Mouse (Mus musculus): ENCODE measurements around the gene Unc13c. TPM values are rescaled to one million over a fixed set of nuclear protein-coding genes. Genes with fewer than 3 reads are reported as not detected.

The Unc13c gene
- polyA plus RNA-seq, 1 experiment from 2014 or later = 1.1 TPM

GRCm38 (mm10) chr9:73431925-73432324 lies 536.8 kb downstream of the Unc13c start:
- Histone ChIP-seq H3K4me1 (ENCODE audit: control insufficient read depth, insufficient read depth, low read length) (no peaks in the 10 kb centered on the region), H3K9me3 (replicated peaks; ENCODE audit: control insufficient read depth, low read length) (no peaks in the 10 kb centered on the region), H3K27me3 (replicated peaks; ENCODE audit: control insufficient read depth, insufficient read depth, low read length) (no peaks in the 10 kb centered on the region), H3K4me2 (ENCODE audit: low read length) (no peak overlapping the region), H3K9ac (ENCODE audit: low read length) (no peak overlapping the region), H3K27ac (ENCODE audit: low read depth, low read length) (no peak overlapping the region), H3K36me3 (ENCODE audit: control insufficient read depth, insufficient read depth, low read length) (no peaks in the 10 kb centered on the region), H3K4me3 (ENCODE audit: low read depth, low read length) (no peak overlapping the region)
- DNase-seq (ENCODE audit: low spot score) (no peak), ATAC-seq (no peak)
- WGBS = 67% methylated on average over 2 of the region's 2 CpGs

Other genes with a start within 250 kb of the Unc13c start
- gene Wdr72, start 141.4 kb upstream of the Unc13c start, polyA plus RNA-seq (2014; fragmentation: Nextera tagmentation; extraction: Ambion mirVana) = 0.19 and 0.25 TPM in 2 replicates